Mouse (Mus musculus): ENCODE measurements around the gene Daam1.

The Daam1 gene

GRCm38 (mm10) chr12:72036097-72036661, 205.3 kb downstream of the Daam1 start:
- in situ Hi-C loops (cut with MboI, MseI), result loop anchor here in 1 of 2 experiments (10.0 kb wide), 1 partner anchor 261 kb away; no protein-coding TSS in a partner anchor

- in situ Hi-C loops (cut with MboI, MseI), result loop anchor here in 1 of 2 experiments (10.0 kb wide), 1 partner anchor 262 kb away; no protein-coding TSS in a partner anchor
Observed at GRCm38 (mm10) chr12:72037049-72037448, 206.2 kb downstream of the Daam1 start.

DNA sequence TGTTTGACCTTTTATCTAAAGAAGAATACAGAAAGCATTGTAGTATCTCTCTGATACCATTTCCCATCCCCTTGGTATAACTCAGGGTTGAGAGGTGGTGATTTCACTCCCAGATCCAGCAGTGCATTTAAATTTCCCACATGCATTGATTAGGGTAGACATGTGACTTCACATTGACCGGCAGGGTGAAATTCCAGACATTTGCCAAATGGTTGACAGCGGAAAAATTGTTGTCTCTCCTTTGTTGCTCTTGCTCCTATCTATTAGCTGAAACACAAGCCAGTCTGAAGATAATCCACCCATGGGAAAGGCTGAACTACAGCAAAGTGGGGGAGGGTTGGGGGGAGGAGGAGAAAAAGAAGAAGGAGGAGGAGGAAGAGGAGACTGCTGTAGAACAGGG, 208.0 kb downstream of the Daam1 start:
- in situ Hi-C loops (cut with MboI, MseI), result loop anchor here in 1 of 2 experiments (10.0 kb wide), 1 partner anchor 264 kb away; no protein-coding TSS in a partner anchor

GRCm38 (mm10) chr12:72039501-72039900, 208.6 kb downstream of the Daam1 start:
- in situ Hi-C loops (cut with MboI, MseI), result loop anchor here in 1 of 2 experiments (10.0 kb wide), 1 partner anchor 265 kb away; no protein-coding TSS in a partner anchor

GRCm38 (mm10) chr12:72041238-72041637, 210.4 kb downstream of the Daam1 start:
- in situ Hi-C loops (cut with MboI, MseI), result no loop called here
